Mouse (Mus musculus): ENCODE measurements around the gene Zfp454. TPM values are rescaled to one million over a fixed set of nuclear protein-coding genes. Genes with fewer than 3 reads are reported as not detected.

Zfp454 gene
- total and polyA plus RNA-seq, 2 experiments from 2014 or later, result 8.4 to 8.7 TPM

DNA sequence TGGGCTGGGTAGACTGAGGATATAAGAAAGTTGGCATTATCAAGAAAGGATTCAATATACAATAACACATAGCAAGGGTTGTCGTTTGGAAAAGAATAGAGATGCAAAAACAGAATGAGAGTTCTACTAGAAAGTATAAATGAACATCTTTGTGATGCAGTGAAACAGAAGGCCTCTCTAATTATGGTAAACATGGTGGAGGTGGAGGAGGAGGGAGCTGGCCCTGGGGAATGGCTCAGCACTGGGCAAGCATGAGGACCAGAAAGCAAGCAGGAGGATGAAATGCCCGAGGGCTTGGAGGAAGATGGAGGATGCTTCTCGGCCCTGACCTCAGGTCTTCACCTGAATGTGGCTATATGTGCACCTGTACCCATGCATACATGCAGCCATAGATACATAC is 27.0 kb upstream of the Zfp454 start:
- H3K4me1 ChIP-seq (ENCODE audit: insufficient read depth), result 0 out of 2 replicates have a peak, but pooled peaks cover 3% of the 10 kb centered on the region
- no peak overlapping the region for H3K4me3 ChIP-seq (ENCODE audit: low read depth, low read length)
- H3K27me3 ChIP-seq (ENCODE audit: insufficient read depth, low read length), result no peaks in the 10 kb centered on the region
- no peak overlapping the region for H3K27ac ChIP-seq (ENCODE audit: low read depth, low read length)
- TF ChIP-seq CTCF (IDR thresholded peaks at IDR 0.05; ENCODE audit: low read depth), result no peak
- WGBS, result 92% methylated on average over 3 of the region's 3 CpGs
- DNase-seq (no peak), ATAC-seq (no peak)
- peaks cover 10% of the 10 kb centered on the region; the same call in 1 of the 2 replicates for H3K9me3 ChIP-seq (ENCODE audit: low read length)
- no peak overlapping the region for H3K9ac ChIP-seq
- no peak overlapping the region for H3K4me2 ChIP-seq (ENCODE audit: low read depth)
- peaks cover 28% of the 10 kb centered on the region for H3K36me3 ChIP-seq (ENCODE audit: insufficient read depth)

- peaks cover 14% of the 10 kb centered on the region; the same call in 1 of the 2 replicates for H3K9me3 ChIP-seq (ENCODE audit: low read length)
- no peaks in the 10 kb centered on the region for H3K27me3 ChIP-seq (ENCODE audit: insufficient read depth, low read length)
- peaks cover 39% of the 10 kb centered on the region for H3K36me3 ChIP-seq (ENCODE audit: insufficient read depth)
- DNase-seq, result no peak
- H3K4me2 ChIP-seq (ENCODE audit: low read depth), result no peak overlapping the region
- 0 out of 2 replicates have a peak, but pooled peaks cover 3% of the 10 kb centered on the region for H3K4me1 ChIP-seq (ENCODE audit: insufficient read depth)
- ATAC-seq, result no peak
- no peak for TF ChIP-seq CTCF (IDR thresholded peaks at IDR 0.05; ENCODE audit: low read depth)
- H3K9ac ChIP-seq, result no peak overlapping the region
- H3K27ac ChIP-seq (ENCODE audit: low read depth, low read length), result no peak overlapping the region
- H3K4me3 ChIP-seq (ENCODE audit: low read depth, low read length), result no peak overlapping the region
- 100% methylated on average over 1 of the region's 1 CpGs for WGBS
These were observed 25.9 kb upstream of the Zfp454 start for GRCm38 (mm10) chr11:50913301-50913700.

DNA sequence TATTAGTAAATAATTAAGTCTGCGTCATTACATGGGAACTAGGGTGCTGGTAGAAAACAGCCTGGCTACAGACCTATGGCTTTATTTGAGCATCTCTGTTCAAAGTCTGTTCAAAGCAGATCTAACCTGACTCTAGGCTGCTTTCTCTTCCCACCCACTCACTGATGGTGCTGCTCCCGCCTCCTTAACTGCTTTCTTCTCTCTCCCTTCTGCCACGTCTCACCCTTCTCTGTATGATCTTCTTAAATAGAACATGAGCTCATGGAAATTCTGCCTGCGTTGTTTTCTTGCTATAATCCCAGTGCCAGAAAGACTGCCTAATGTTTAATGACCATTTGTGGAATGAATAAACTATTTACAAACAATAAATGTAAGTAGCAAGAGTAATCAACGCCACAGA is 20.7 kb upstream of the Zfp454 start:
- ATAC-seq (no peak), DNase-seq (no peak)
- Histone ChIP-seq H3K27ac (ENCODE audit: low read depth, low read length) (no peak overlapping the region), H3K4me1 (ENCODE audit: insufficient read depth) (no peaks in the 10 kb centered on the region), H3K4me2 (ENCODE audit: low read depth) (no peak overlapping the region), H3K27me3 (ENCODE audit: insufficient read depth, low read length) (no peaks in the 10 kb centered on the region), H3K9me3 (ENCODE audit: low read length) (peaks cover 44% of the 10 kb centered on the region), H3K9ac (no peak overlapping the region), H3K4me3 (ENCODE audit: low read depth, low read length) (no peak overlapping the region), H3K36me3 (ENCODE audit: insufficient read depth) (peaks cover 88% of the 10 kb centered on the region)
- WGBS, result 92% methylated on average over 5 of the region's 5 CpGs
- TF ChIP-seq CTCF (IDR thresholded peaks at IDR 0.05; ENCODE audit: low read depth), result no peak

- WGBS, result 88% methylated on average over 1 of the region's 1 CpGs
- Histone ChIP-seq H3K4me2 (ENCODE audit: low read depth) (no peak overlapping the region), H3K27ac (ENCODE audit: low read depth, low read length) (no peak overlapping the region), H3K4me1 (ENCODE audit: insufficient read depth) (no peaks in the 10 kb centered on the region), H3K9me3 (ENCODE audit: low read length) (peaks cover 54% of the 10 kb centered on the region), H3K36me3 (ENCODE audit: insufficient read depth) (peaks cover 34% of the 10 kb centered on the region), H3K27me3 (ENCODE audit: insufficient read depth, low read length) (no peaks in the 10 kb centered on the region), H3K9ac (no peak overlapping the region), H3K4me3 (ENCODE audit: low read depth, low read length) (no peak overlapping the region)
- ATAC-seq (no peak), DNase-seq (no peak)
- TF ChIP-seq CTCF (IDR thresholded peaks at IDR 0.05; ENCODE audit: low read depth), result no peak
These were observed 9.9 kb upstream of the Zfp454 start for GRCm38 (mm10) chr11:50897359-50897758.

- Histone ChIP-seq H3K4me2 (ENCODE audit: low read depth) (no peak overlapping the region), H3K9ac (no peak overlapping the region), H3K27me3 (ENCODE audit: insufficient read depth, low read length) (no peaks in the 10 kb centered on the region), H3K36me3 (ENCODE audit: insufficient read depth) (no peaks in the 10 kb centered on the region), H3K9me3 (ENCODE audit: low read length) (0 out of 2 replicates have a peak, but pooled peaks cover 7% of the 10 kb centered on the region), H3K4me3 (ENCODE audit: low read depth, low read length) (no peak overlapping the region), H3K4me1 (ENCODE audit: insufficient read depth) (peaks cover 9% of the 10 kb centered on the region; the same call in 1 of the 2 replicates), H3K27ac (ENCODE audit: low read depth, low read length) (no peak overlapping the region)
- no peak for ATAC-seq
- TF ChIP-seq CTCF (IDR thresholded peaks at IDR 0.05; ENCODE audit: low read depth), result no peak
- DNase-seq, result no peak
- WGBS, result 58% methylated on average over 2 of the region's 2 CpGs
These were observed 5.0 kb upstream of the Zfp454 start for GRCm38 (mm10) chr11:50892441-50892840.

GRCm38 (mm10) chr11:50886933-50887293 is 538 bp downstream of the Zfp454 start:
- Histone ChIP-seq H3K4me3 (ENCODE audit: low read depth, low read length) (peak overlapping the region; percentile 52), H3K4me1 (ENCODE audit: insufficient read depth) (peaks cover 16% of the 10 kb centered on the region), H3K4me2 (ENCODE audit: low read depth) (peak overlapping the region; percentile 74), H3K9me3 (ENCODE audit: low read length) (no peaks in the 10 kb centered on the region), H3K9ac (peak overlapping the region; percentile 64), H3K27me3 (ENCODE audit: insufficient read depth, low read length) (no peaks in the 10 kb centered on the region), H3K27ac (ENCODE audit: low read depth, low read length) (peak overlapping the region; percentile 81), H3K36me3 (ENCODE audit: insufficient read depth) (peaks cover 17% of the 10 kb centered on the region)
- TF ChIP-seq CTCF (IDR thresholded peaks at IDR 0.05; ENCODE audit: low read depth), result no peak
- 17% methylated on average over 10 of the region's 10 CpGs for WGBS
- ATAC-seq (no peak; the same call in none of the 2 replicates), DNase-seq (no peak)

GRCm38 (mm10) chr11:50886231-50886932 is 1.1 kb downstream of the Zfp454 start:
- H3K4me2 ChIP-seq (ENCODE audit: low read depth), result peak overlapping the region; percentile 74
- no peak overlapping the region for H3K27ac ChIP-seq (ENCODE audit: low read depth, low read length)
- no peak for ATAC-seq
- no peaks in the 10 kb centered on the region for H3K9me3 ChIP-seq (ENCODE audit: low read length)
- no peak for DNase-seq
- peaks cover 17% of the 10 kb centered on the region for H3K36me3 ChIP-seq (ENCODE audit: insufficient read depth)
- H3K27me3 ChIP-seq (ENCODE audit: insufficient read depth, low read length), result no peaks in the 10 kb centered on the region
- H3K9ac ChIP-seq, result 0 out of 2 replicates have a peak overlapping the region, but pooled peaks have one; percentile 3
- peaks cover 16% of the 10 kb centered on the region for H3K4me1 ChIP-seq (ENCODE audit: insufficient read depth)
- TF ChIP-seq CTCF (IDR thresholded peaks at IDR 0.05; ENCODE audit: low read depth), result no peak
- H3K4me3 ChIP-seq (ENCODE audit: low read depth, low read length), result peak overlapping the region; percentile 52
- WGBS, result 47% methylated on average over 8 of the region's 8 CpGs
